Mouse (Mus musculus): Measurements from ENCODE around the gene Olfr809. TPM values are rescaled to one million over a fixed set of nuclear protein-coding genes. Genes with fewer than 3 reads are reported as not detected.

The Olfr809 gene
- not detected in 2 replicates for polyA plus RNA-seq (2012; ENCODE audit: insufficient read depth, insufficient read length, low replicate concordance, missing spikeins)

GRCm38 (mm10) chr10:129774338-129774737 lies at the start of gene Olfr809:
Gene Olfr809, plus strand, starts transcription at chr10:129774638.
- no peak for TF ChIP-seq POLR2A (IDR thresholded peaks at IDR 0.05; ENCODE audit: insufficient read depth, low read depth, low read length)
- TF ChIP-seq CTCF (IDR thresholded peaks at IDR 0.05; ENCODE audit: insufficient read depth, low read depth, low read length) = no peak
- H3K4me1 ChIP-seq (ENCODE audit: control insufficient read depth, insufficient read depth, low read length) = no peaks in the 10 kb centered on the region
- no peak within 1 kb of the TSS for H3K27ac ChIP-seq (ENCODE audit: insufficient read depth, low read depth, low read length)
- no peak within 1 kb of the TSS for H3K4me3 ChIP-seq (ENCODE audit: insufficient read depth, low read depth, low read length)

GRCm38 (mm10) chr10:129729275-129729674 lies 45.2 kb upstream of the Olfr809 start, which contains the start of gene Olfr805:
Gene Olfr805, minus strand, starts transcription at chr10:129729375.
- WGBS = 98% methylated on average over 2 of the region's 2 CpGs
- TF ChIP-seq POLR2A (IDR thresholded peaks at IDR 0.05; ENCODE audit: insufficient read depth, low read depth, low read length) (no peak), CTCF (IDR thresholded peaks at IDR 0.05; ENCODE audit: insufficient read depth, low read depth, low read length) (no peak)
- Histone ChIP-seq H3K4me1 (ENCODE audit: control insufficient read depth, insufficient read depth, low read length) (no peaks in the 10 kb centered on the region), H3K4me3 (ENCODE audit: insufficient read depth, low read depth, low read length) (no peak within 1 kb of the TSS), H3K27ac (ENCODE audit: insufficient read depth, low read depth, low read length) (no peak within 1 kb of the TSS)

GRCm38 (mm10) chr10:129741821-129742220 lies 32.6 kb upstream of the Olfr809 start, which contains the start of gene Olfr806:
Gene Olfr806, minus strand, starts transcription at chr10:129741921.
- TF ChIP-seq POLR2A (IDR thresholded peaks at IDR 0.05; ENCODE audit: insufficient read depth, low read depth, low read length) (no peak), CTCF (IDR thresholded peaks at IDR 0.05; ENCODE audit: insufficient read depth, low read depth, low read length) (no peak)
- Histone ChIP-seq H3K4me3 (ENCODE audit: insufficient read depth, low read depth, low read length) (no peak within 1 kb of the TSS), H3K27ac (ENCODE audit: insufficient read depth, low read depth, low read length) (no peak within 1 kb of the TSS), H3K4me1 (ENCODE audit: control insufficient read depth, insufficient read depth, low read length) (no peaks in the 10 kb centered on the region)

- WGBS = 82% methylated on average over 1 of the region's 1 CpGs
These were observed 16.7 kb upstream of the Olfr809 start, which contains the start of gene Olfr807 for GRCm38 (mm10) chr10:129757693-129758092. Gene Olfr807, minus strand, starts transcription at chr10:129757793.

GRCm38 (mm10) chr10:129765182-129765581 lies 9.3 kb upstream of the Olfr809 start, which contains the start of gene Olfr808:
Gene Olfr808, plus strand, starts transcription at chr10:129765482.
- no peak within 1 kb of the TSS for H3K27ac ChIP-seq (ENCODE audit: insufficient read depth, low read depth, low read length)
- H3K4me3 ChIP-seq (ENCODE audit: insufficient read depth, low read depth, low read length) = no peak within 1 kb of the TSS
- TF ChIP-seq POLR2A (IDR thresholded peaks at IDR 0.05; ENCODE audit: insufficient read depth, low read depth, low read length) (no peak), CTCF (IDR thresholded peaks at IDR 0.05; ENCODE audit: insufficient read depth, low read depth, low read length) (no peak)
- no peaks in the 10 kb centered on the region for H3K4me1 ChIP-seq (ENCODE audit: control insufficient read depth, insufficient read depth, low read length)
- WGBS = 100% methylated on average over 1 of the region's 1 CpGs

More at GRCm38 (mm10) chr10:129757693-129758092, 16.7 kb upstream of the Olfr809 start, which contains the start of gene Olfr807:
- no peak for TF ChIP-seq POLR2A (IDR thresholded peaks at IDR 0.05; ENCODE audit: insufficient read depth, low read depth, low read length)
- TF ChIP-seq CTCF (IDR thresholded peaks at IDR 0.05; ENCODE audit: insufficient read depth, low read depth, low read length) = no peak
- Histone ChIP-seq H3K4me1 (ENCODE audit: control insufficient read depth, insufficient read depth, low read length) (no peaks in the 10 kb centered on the region), H3K4me3 (ENCODE audit: insufficient read depth, low read depth, low read length) (no peak within 1 kb of the TSS), H3K27ac (ENCODE audit: insufficient read depth, low read depth, low read length) (no peak within 1 kb of the TSS)

- no peak overlapping the region for H3K4me3 ChIP-seq (ENCODE audit: insufficient read depth, low read depth, low read length)
- no peak for TF ChIP-seq POLR2A (IDR thresholded peaks at IDR 0.05; ENCODE audit: insufficient read depth, low read depth, low read length)
- no peak for TF ChIP-seq CTCF (IDR thresholded peaks at IDR 0.05; ENCODE audit: insufficient read depth, low read depth, low read length)
- no peak overlapping the region for H3K27ac ChIP-seq (ENCODE audit: insufficient read depth, low read depth, low read length)
- H3K4me1 ChIP-seq (ENCODE audit: control insufficient read depth, insufficient read depth, low read length) = no peaks in the 10 kb centered on the region
These were observed 3.7 kb downstream of the Olfr809 start for GRCm38 (mm10) chr10:129778123-129778522.

GRCm38 (mm10) chr10:129794817-129795216 lies 20.4 kb downstream of the Olfr809 start, which contains the start of gene Olfr810:
Gene Olfr810, minus strand, starts transcription at chr10:129794917.
- Histone ChIP-seq H3K4me1 (ENCODE audit: control insufficient read depth, insufficient read depth, low read length) (no peaks in the 10 kb centered on the region), H3K27ac (ENCODE audit: insufficient read depth, low read depth, low read length) (no peak within 1 kb of the TSS), H3K4me3 (ENCODE audit: insufficient read depth, low read depth, low read length) (no peak within 1 kb of the TSS)
- TF ChIP-seq CTCF (IDR thresholded peaks at IDR 0.05; ENCODE audit: insufficient read depth, low read depth, low read length) = no peak
- no peak for TF ChIP-seq POLR2A (IDR thresholded peaks at IDR 0.05; ENCODE audit: insufficient read depth, low read depth, low read length)

- 88% methylated on average over 4 of the region's 4 CpGs for WGBS
- Histone ChIP-seq H3K4me3 (ENCODE audit: insufficient read depth, low read depth, low read length) (no peak within 1 kb of the TSS), H3K27ac (ENCODE audit: insufficient read depth, low read depth, low read length) (no peak within 1 kb of the TSS), H3K4me1 (ENCODE audit: control insufficient read depth, insufficient read depth, low read length) (no peaks in the 10 kb centered on the region)
- no peak for TF ChIP-seq POLR2A (IDR thresholded peaks at IDR 0.05; ENCODE audit: insufficient read depth, low read depth, low read length)
These were observed 29.9 kb downstream of the Olfr809 start, which contains the start of gene Olfr811 for GRCm38 (mm10) chr10:129804296-129804695. Gene Olfr811, minus strand, starts transcription at chr10:129804396.

Other genes with a start within 250 kb of the Olfr809 start
- not detected in 2 replicates for gene Olfr792, start 235.5 kb upstream of the Olfr809 start, polyA plus RNA-seq (2012; ENCODE audit: insufficient read depth, insufficient read length, low replicate concordance, missing spikeins)
- not detected in 2 replicates for gene Olfr794, start 207.0 kb upstream of the Olfr809 start, polyA plus RNA-seq (2012; ENCODE audit: insufficient read depth, insufficient read length, low replicate concordance, missing spikeins)
- gene Olfr796, start 162.1 kb upstream of the Olfr809 start, polyA plus RNA-seq (2012; ENCODE audit: insufficient read depth, insufficient read length, low replicate concordance, missing spikeins) = not detected in 2 replicates
- gene Olfr798, start 146.7 kb upstream of the Olfr809 start, polyA plus RNA-seq (2012; ENCODE audit: insufficient read depth, insufficient read length, low replicate concordance, missing spikeins) = not detected in 2 replicates
- gene Olfr799, start 137.2 kb upstream of the Olfr809 start, polyA plus RNA-seq (2012; ENCODE audit: insufficient read depth, insufficient read length, low replicate concordance, missing spikeins) = not detected in 2 replicates
- gene Olfr800, start 116.9 kb upstream of the Olfr809 start, polyA plus RNA-seq (2012; ENCODE audit: insufficient read depth, insufficient read length, low replicate concordance, missing spikeins) = not detected in 2 replicates
- not detected in 2 replicates for gene Olfr801, start 100.8 kb upstream of the Olfr809 start, polyA plus RNA-seq (2012; ENCODE audit: insufficient read depth, insufficient read length, low replicate concordance, missing spikeins)
- not detected in 2 replicates for gene Olfr802, start 86.5 kb upstream of the Olfr809 start, polyA plus RNA-seq (2012; ENCODE audit: insufficient read depth, insufficient read length, low replicate concordance, missing spikeins)
- not detected in 2 replicates for gene Olfr803, start 80.4 kb upstream of the Olfr809 start, polyA plus RNA-seq (2012; ENCODE audit: insufficient read depth, insufficient read length, low replicate concordance, missing spikeins)
- not detected in 2 replicates for gene Olfr804, start 71.4 kb upstream of the Olfr809 start, polyA plus RNA-seq (2012; ENCODE audit: insufficient read depth, insufficient read length, low replicate concordance, missing spikeins)
- gene Olfr805, start 45.3 kb upstream of the Olfr809 start, polyA plus RNA-seq (2012; ENCODE audit: insufficient read depth, insufficient read length, low replicate concordance, missing spikeins) = not detected in 2 replicates
- gene Olfr806, start 32.7 kb upstream of the Olfr809 start, polyA plus RNA-seq (2012; ENCODE audit: insufficient read depth, insufficient read length, low replicate concordance, missing spikeins) = not detected in 2 replicates
- not detected in 2 replicates for gene Olfr807, start 16.8 kb upstream of the Olfr809 start, polyA plus RNA-seq (2012; ENCODE audit: insufficient read depth, insufficient read length, low replicate concordance, missing spikeins)
- gene Olfr808, start 9.2 kb upstream of the Olfr809 start, polyA plus RNA-seq (2012; ENCODE audit: insufficient read depth, insufficient read length, low replicate concordance, missing spikeins) = not detected in 2 replicates
- not detected in 2 replicates for gene Olfr810, start 20.3 kb downstream of the Olfr809 start, polyA plus RNA-seq (2012; ENCODE audit: insufficient read depth, insufficient read length, low replicate concordance, missing spikeins)
- gene Olfr811, start 29.8 kb downstream of the Olfr809 start, polyA plus RNA-seq (2012; ENCODE audit: insufficient read depth, insufficient read length, low replicate concordance, missing spikeins) = not detected in 2 replicates
- gene Olfr812, start 71.5 kb downstream of the Olfr809 start, polyA plus RNA-seq (2012; ENCODE audit: insufficient read depth, insufficient read length, low replicate concordance, missing spikeins) = not detected in 2 replicates
- gene Olfr813, start 80.7 kb downstream of the Olfr809 start, polyA plus RNA-seq (2012; ENCODE audit: insufficient read depth, insufficient read length, low replicate concordance, missing spikeins) = not detected in 2 replicates
- gene Olfr814, start 105.2 kb downstream of the Olfr809 start, polyA plus RNA-seq (2012; ENCODE audit: insufficient read depth, insufficient read length, low replicate concordance, missing spikeins) = not detected in 2 replicates
- not detected in 2 replicates for gene Olfr815, start 131.2 kb downstream of the Olfr809 start, polyA plus RNA-seq (2012; ENCODE audit: insufficient read depth, insufficient read length, low replicate concordance, missing spikeins)
- not detected in 2 replicates for gene Olfr816, start 141.0 kb downstream of the Olfr809 start, polyA plus RNA-seq (2012; ENCODE audit: insufficient read depth, insufficient read length, low replicate concordance, missing spikeins)
- not detected in 2 replicates for gene Olfr818, start 174.5 kb downstream of the Olfr809 start, polyA plus RNA-seq (2012; ENCODE audit: insufficient read depth, insufficient read length, low replicate concordance, missing spikeins)
- gene Olfr819, start 192.6 kb downstream of the Olfr809 start, polyA plus RNA-seq (2012; ENCODE audit: insufficient read depth, insufficient read length, low replicate concordance, missing spikeins) = not detected in 2 replicates
- gene Olfr247, start 201.5 kb downstream of the Olfr809 start, polyA plus RNA-seq (2012; ENCODE audit: insufficient read depth, insufficient read length, low replicate concordance, missing spikeins) = not detected in 2 replicates
- not detected in 2 replicates for gene Gm10310, start 210.4 kb downstream of the Olfr809 start, polyA plus RNA-seq (2012; ENCODE audit: insufficient read depth, insufficient read length, low replicate concordance, missing spikeins)
- gene Olfr820, start 238.0 kb downstream of the Olfr809 start, polyA plus RNA-seq (2012; ENCODE audit: insufficient read depth, insufficient read length, low replicate concordance, missing spikeins) = not detected in 2 replicates

Data from olfactory bulb, adult 2 months (tissue).